Mouse (Mus musculus): ENCODE results near the gene Spag16.

DNA sequence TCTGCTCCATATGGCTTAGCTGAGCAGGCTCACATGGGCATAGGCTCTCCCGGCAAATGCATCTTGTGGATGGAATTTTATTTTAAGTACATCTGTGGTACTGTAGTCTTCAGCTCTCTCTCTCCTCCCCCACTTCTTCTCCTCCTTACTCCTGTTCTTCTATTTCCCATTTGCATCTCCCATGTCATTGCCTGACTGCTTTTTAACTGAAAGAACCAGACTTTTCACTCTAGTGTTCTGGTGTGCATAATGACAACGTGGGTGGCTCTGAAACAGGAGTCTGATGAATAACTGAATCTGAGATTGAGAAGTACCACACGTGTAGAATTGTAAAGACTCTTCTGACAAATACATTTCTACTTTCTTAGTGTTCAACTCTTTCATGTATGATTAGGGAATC lies 186.2 kb downstream of the Spag16 start:
- TF ChIP-seq CTCF (IDR thresholded peaks at IDR 0.05; ENCODE audit: control insufficient read depth, insufficient read depth, insufficient replicate concordance, low read depth, low read length) (no peak), POLR2A (IDR thresholded peaks at IDR 0.05; ENCODE audit: control insufficient read depth, low read depth, low read length) (no peak)
